Mouse (Mus musculus): Measurements from ENCODE around the gene Med8. TPM values are rescaled to one million over a fixed set of nuclear protein-coding genes. Genes with fewer than 3 reads are reported as not detected.

Med8 gene
- total and polyA plus RNA-seq, 2 experiments from 2014 or later: 79.6 to 96.2 TPM

DNA sequence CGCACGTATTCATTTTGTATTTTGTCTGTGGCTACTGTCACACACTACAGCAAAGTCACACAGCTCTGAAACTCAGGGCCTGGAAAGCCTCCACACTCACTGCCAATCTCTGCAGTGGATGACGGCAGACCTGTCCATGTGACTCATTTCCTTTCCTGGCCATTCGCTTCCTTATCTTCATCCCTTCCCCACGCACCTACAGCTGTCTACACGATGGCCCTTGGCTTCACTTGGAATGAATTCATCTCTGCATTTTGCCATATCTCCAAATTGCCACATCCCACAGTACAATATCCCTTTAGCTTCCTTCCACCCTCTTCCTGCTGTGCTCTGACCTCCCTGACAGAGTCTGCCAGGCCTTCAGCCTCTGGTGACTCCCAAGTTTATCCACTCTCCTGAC is 14.6 kb upstream of the Med8 start:
- TF ChIP-seq CTCF (IDR thresholded peaks at IDR 0.05; ENCODE audit: low read depth): no peak
- no peak overlapping the region for H3K9ac ChIP-seq
- no peaks in the 10 kb centered on the region for H3K9me3 ChIP-seq (ENCODE audit: low read length)
- DNase-seq: no peak
- H3K4me2 ChIP-seq (ENCODE audit: low read depth): no peak overlapping the region
- no peaks in the 10 kb centered on the region for H3K27me3 ChIP-seq (ENCODE audit: insufficient read depth, low read length)
- no peak overlapping the region for H3K27ac ChIP-seq (ENCODE audit: low read depth, low read length)
- no peaks in the 10 kb centered on the region for H3K4me1 ChIP-seq (ENCODE audit: insufficient read depth)
- WGBS: 95% methylated on average over 6 of the region's 6 CpGs
- no peak overlapping the region for H3K4me3 ChIP-seq (ENCODE audit: low read depth, low read length)
- H3K36me3 ChIP-seq (ENCODE audit: insufficient read depth): peaks cover 94% of the 10 kb centered on the region
- ATAC-seq: no peak

- no peak overlapping the region for H3K9ac ChIP-seq
- no peaks in the 10 kb centered on the region for H3K27me3 ChIP-seq (ENCODE audit: insufficient read depth, low read length)
- TF ChIP-seq CTCF (IDR thresholded peaks at IDR 0.05; ENCODE audit: low read depth): no peak
- ATAC-seq (no peak), DNase-seq (no peak)
- no peaks in the 10 kb centered on the region for H3K4me1 ChIP-seq (ENCODE audit: insufficient read depth)
- H3K9me3 ChIP-seq (ENCODE audit: low read length): no peaks in the 10 kb centered on the region
- 87% methylated on average over 4 of the region's 4 CpGs for WGBS
- no peak overlapping the region for H3K4me2 ChIP-seq (ENCODE audit: low read depth)
- no peak overlapping the region for H3K27ac ChIP-seq (ENCODE audit: low read depth, low read length)
- peaks cover 95% of the 10 kb centered on the region for H3K36me3 ChIP-seq (ENCODE audit: insufficient read depth)
- H3K4me3 ChIP-seq (ENCODE audit: low read depth, low read length): no peak overlapping the region
Observed at GRCm38 (mm10) chr4:118395289-118395688, 13.8 kb upstream of the Med8 start.

DNA sequence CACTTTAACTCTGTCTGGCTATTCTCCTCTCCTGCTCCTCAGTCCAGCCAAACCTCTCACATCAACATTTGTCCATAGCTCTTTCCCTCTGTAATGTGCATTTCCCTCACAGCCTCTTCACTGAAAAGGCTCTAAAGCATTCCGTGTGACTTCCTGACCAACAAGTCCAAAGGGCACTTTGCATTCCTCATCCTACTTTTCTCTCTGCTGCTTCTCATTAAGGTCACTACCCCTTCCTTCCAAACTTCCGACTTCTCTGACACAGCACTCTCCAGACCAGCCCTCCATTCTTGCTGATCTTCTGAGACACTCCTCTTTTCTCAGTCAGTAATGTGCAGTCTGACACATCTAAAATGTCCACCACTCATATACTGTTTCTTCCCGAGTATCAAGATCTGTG is 12.7 kb upstream of the Med8 start:
- no peaks in the 10 kb centered on the region for H3K9me3 ChIP-seq (ENCODE audit: low read length)
- ATAC-seq (no peak), DNase-seq (no peak)
- 88% methylated on average over 3 of the region's 3 CpGs for WGBS
- no peak overlapping the region for H3K9ac ChIP-seq
- no peaks in the 10 kb centered on the region for H3K4me1 ChIP-seq (ENCODE audit: insufficient read depth)
- no peaks in the 10 kb centered on the region for H3K27me3 ChIP-seq (ENCODE audit: insufficient read depth, low read length)
- H3K4me3 ChIP-seq (ENCODE audit: low read depth, low read length): no peak overlapping the region
- no peak overlapping the region for H3K27ac ChIP-seq (ENCODE audit: low read depth, low read length)
- no peak for TF ChIP-seq CTCF (IDR thresholded peaks at IDR 0.05; ENCODE audit: low read depth)
- no peak overlapping the region for H3K4me2 ChIP-seq (ENCODE audit: low read depth)
- peaks cover 95% of the 10 kb centered on the region for H3K36me3 ChIP-seq (ENCODE audit: insufficient read depth)

DNA sequence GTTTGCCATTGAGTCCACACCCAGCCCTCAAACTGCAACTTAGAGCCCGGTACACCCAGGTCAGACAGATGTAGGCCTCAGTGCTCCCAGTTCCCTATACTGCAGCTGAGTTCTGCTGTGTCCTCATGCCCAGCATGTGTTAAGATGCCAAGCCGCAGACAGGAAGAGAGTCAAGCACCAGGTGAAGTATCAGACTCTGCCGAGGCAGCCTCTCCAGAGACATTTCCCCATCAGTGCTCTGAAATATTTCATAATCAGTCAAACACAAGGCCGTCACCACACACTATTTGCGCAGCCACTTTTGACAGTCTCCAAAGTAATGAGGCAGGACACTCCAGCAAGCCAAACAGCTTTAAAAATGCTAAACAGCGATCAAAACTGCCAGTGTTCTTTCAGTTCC is 10.7 kb upstream of the Med8 start:
- Histone ChIP-seq H3K9ac (no peak overlapping the region), H3K36me3 (ENCODE audit: insufficient read depth) (peaks cover 94% of the 10 kb centered on the region), H3K27ac (ENCODE audit: low read depth, low read length) (no peak overlapping the region), H3K4me2 (ENCODE audit: low read depth) (no peak overlapping the region), H3K4me3 (ENCODE audit: low read depth, low read length) (no peak overlapping the region), H3K4me1 (ENCODE audit: insufficient read depth) (no peaks in the 10 kb centered on the region), H3K9me3 (ENCODE audit: low read length) (no peaks in the 10 kb centered on the region), H3K27me3 (ENCODE audit: insufficient read depth, low read length) (no peaks in the 10 kb centered on the region)
- DNase-seq (no peak), ATAC-seq (no peak)
- 97% methylated on average over 6 of the region's 6 CpGs for WGBS
- no peak for TF ChIP-seq CTCF (IDR thresholded peaks at IDR 0.05; ENCODE audit: low read depth)

- ATAC-seq (no peak), DNase-seq (no peak)
- Histone ChIP-seq H3K4me1 (ENCODE audit: insufficient read depth) (no peaks in the 10 kb centered on the region), H3K27me3 (ENCODE audit: insufficient read depth, low read length) (no peaks in the 10 kb centered on the region), H3K4me2 (ENCODE audit: low read depth) (no peak overlapping the region), H3K4me3 (ENCODE audit: low read depth, low read length) (no peak overlapping the region), H3K9me3 (ENCODE audit: low read length) (no peaks in the 10 kb centered on the region), H3K9ac (no peak overlapping the region), H3K27ac (ENCODE audit: low read depth, low read length) (no peak overlapping the region), H3K36me3 (ENCODE audit: insufficient read depth) (peaks cover 74% of the 10 kb centered on the region)
- 95% methylated on average over 3 of the region's 3 CpGs for WGBS
- no peak for TF ChIP-seq CTCF (IDR thresholded peaks at IDR 0.05; ENCODE audit: low read depth)
Observed at GRCm38 (mm10) chr4:118401421-118401820, 7.7 kb upstream of the Med8 start.

DNA sequence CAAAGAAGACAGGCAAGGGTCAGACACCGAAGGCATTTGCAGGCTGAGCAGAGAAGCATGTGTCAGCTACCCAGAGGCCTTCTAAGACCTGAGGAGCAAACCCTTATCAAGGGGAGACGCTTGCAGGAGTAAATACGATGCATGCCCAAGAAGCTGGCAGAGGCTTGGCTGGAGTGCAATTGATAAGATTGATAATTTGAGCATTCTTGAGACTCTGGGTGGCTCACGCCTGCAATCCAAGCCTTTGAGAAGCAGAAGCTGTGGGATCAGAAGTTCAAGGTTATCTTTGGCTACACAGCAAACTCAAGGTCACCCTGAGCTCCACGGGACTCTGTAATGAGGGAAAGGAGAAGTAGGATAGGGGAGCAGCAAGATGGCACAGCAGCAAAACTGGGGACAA is 7.2 kb upstream of the Med8 start:
- Histone ChIP-seq H3K9ac (no peak overlapping the region), H3K27me3 (ENCODE audit: insufficient read depth, low read length) (no peaks in the 10 kb centered on the region), H3K27ac (ENCODE audit: low read depth, low read length) (no peak overlapping the region), H3K4me1 (ENCODE audit: insufficient read depth) (no peaks in the 10 kb centered on the region), H3K4me3 (ENCODE audit: low read depth, low read length) (no peak overlapping the region), H3K9me3 (ENCODE audit: low read length) (no peaks in the 10 kb centered on the region), H3K4me2 (ENCODE audit: low read depth) (no peak overlapping the region), H3K36me3 (ENCODE audit: insufficient read depth) (peaks cover 69% of the 10 kb centered on the region)
- no peak for ATAC-seq
- no peak for DNase-seq
- 95% methylated on average over 5 of the region's 5 CpGs for WGBS
- no peak for TF ChIP-seq CTCF (IDR thresholded peaks at IDR 0.05; ENCODE audit: low read depth)

DNA sequence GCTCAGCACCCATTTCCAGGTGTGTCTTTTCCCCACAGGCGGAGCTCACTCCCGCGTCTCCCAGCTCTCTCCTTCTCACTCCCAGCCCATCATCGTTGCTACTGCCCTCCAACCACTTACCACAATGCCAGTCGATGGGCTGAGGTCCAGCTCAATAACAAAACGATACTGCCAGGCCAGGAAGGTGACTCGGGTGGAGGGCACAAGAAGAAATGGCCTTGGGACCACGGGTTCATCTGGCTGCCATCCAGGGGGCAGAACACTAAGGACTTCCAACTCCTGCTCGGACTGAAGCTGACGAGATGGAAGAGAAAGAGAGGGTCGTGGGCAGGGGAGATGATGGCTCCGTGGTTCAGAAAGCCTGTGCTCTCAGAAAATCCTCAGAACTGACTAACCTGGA is 6.4 kb upstream of the Med8 start:
- Histone ChIP-seq H3K4me2 (ENCODE audit: low read depth) (no peak overlapping the region), H3K27ac (ENCODE audit: low read depth, low read length) (no peak overlapping the region), H3K4me1 (ENCODE audit: insufficient read depth) (no peaks in the 10 kb centered on the region), H3K9ac (no peak overlapping the region), H3K36me3 (ENCODE audit: insufficient read depth) (peaks cover 61% of the 10 kb centered on the region), H3K4me3 (ENCODE audit: low read depth, low read length) (no peak overlapping the region), H3K9me3 (ENCODE audit: low read length) (no peaks in the 10 kb centered on the region), H3K27me3 (ENCODE audit: insufficient read depth, low read length) (no peaks in the 10 kb centered on the region)
- DNase-seq: no peak
- ATAC-seq: no peak
- no peak for TF ChIP-seq CTCF (IDR thresholded peaks at IDR 0.05; ENCODE audit: low read depth)
- 94% methylated on average over 12 of the region's 12 CpGs for WGBS

DNA sequence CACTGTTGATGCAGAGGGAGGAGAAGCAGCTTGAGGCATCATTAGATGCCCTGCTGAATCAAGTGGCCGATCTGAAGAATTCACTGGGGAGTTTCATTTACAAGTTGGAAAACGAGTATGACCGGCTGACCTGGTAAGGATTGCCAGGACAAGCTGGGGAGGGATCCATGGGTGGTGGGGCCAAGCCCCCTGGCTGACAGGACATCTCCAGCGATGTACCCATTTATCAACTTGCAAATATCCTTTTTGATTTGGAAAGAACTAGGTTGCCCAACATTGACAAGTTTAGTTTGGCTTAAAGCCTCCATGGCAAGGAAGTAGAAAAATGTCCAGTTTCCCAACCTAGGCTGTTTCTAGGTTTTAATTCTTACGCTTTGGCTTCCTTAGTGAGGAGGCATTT is 1.7 kb downstream of the Med8 start:
- Histone ChIP-seq H3K4me3 (ENCODE audit: low read depth, low read length) (no peak overlapping the region), H3K9me3 (ENCODE audit: low read length) (no peaks in the 10 kb centered on the region), H3K36me3 (ENCODE audit: insufficient read depth) (peaks cover 47% of the 10 kb centered on the region), H3K27ac (ENCODE audit: low read depth, low read length) (no peak overlapping the region), H3K4me1 (ENCODE audit: insufficient read depth) (0 out of 2 replicates have a peak, but pooled peaks cover 6% of the 10 kb centered on the region), H3K27me3 (ENCODE audit: insufficient read depth, low read length) (no peaks in the 10 kb centered on the region), H3K4me2 (ENCODE audit: low read depth) (no peak overlapping the region), H3K9ac (no peak overlapping the region)
- no peak for TF ChIP-seq CTCF (IDR thresholded peaks at IDR 0.05; ENCODE audit: low read depth)
- ATAC-seq (no peak), DNase-seq (no peak)
- 94% methylated on average over 5 of the region's 5 CpGs for WGBS
